Mouse (Mus musculus): ENCODE measurements at regions not wholly inside any gene's neighbourhood (a gene's known extent, or its start where the extent isn't known, plus 50 kb on each side); places are given as distances from the start of the nearest gene placed in this dataset.
"Not testable (repeated sequence)": the region's sequence is repeated elsewhere in the genome, so short reads cannot be mapped to it uniquely, and the experiment has no call there.

DNA sequence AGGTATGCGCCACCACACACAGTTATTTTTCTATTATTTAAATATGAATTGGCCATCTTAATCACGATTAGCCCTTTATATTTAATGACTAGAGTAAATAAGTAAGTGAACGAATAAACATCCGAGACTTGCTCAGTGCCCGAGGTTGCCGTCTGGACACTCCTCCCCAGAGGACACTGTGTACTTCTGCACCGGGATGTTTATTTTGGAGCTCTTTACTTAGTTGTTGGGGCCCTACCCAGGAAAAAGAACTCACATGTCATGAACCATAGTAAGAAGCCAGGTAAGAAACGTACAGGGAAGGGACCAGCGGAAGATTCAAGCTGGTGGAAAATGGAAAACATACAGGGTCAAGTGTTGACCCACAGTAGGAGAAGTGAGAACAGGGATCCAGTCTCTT, 89.0 kb downstream of the Akr1d1 start:
- DNase-seq, result peak; percentile 40

DNA sequence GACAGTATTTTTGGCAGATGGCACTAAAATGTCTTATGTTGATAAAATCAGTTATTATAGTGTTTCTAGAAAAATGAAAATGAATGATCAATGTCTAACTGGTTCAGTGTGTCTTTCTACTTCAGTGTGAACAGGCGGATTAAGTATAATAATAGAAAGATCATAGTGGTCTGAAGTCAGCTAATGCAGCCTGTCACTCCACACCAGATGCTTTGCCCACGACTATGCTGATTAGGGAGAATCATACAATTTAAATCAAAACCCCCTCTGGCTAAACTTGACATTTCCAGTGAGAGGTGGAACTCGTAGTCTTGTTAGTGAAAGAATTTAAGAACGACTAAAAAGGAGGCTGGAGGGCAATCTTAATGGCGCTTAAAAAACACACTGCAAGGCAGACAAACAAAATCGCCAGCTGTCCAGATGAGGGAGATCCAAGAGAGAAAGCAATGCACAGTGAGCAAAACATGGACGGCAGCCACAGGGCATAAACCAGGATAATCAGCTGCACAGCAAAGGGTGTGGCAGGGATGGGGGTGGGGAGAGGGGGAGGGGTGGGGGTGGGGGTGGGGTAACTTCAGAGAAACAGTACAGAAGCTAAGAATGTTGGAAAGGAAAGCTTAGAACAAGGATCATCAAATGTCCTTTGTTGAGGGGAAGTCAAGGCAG, 91.5 kb downstream of the Akr1d1 start:
- DNase-seq, result no peak

DNA sequence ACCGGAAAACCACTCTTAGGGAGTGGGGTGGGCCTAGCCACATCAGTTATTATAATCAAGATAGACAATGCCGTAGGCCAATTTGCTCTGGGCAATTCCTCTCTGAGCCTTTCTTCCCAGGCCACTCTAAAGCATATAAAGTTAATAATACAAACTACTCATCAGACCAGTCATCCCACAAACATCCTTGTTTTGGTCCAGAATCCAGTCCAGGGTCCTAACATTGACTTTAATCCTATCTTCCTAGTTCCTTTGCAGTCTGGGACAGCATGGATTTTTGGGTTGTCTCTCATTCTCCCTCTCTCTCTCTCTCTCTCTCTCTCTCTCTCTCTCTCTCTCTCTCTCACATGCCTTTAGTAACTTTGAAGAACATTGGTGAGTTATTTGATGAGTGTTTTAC, 92.3 kb downstream of the Akr1d1 start:
- DNase-seq, result no peak

DNA sequence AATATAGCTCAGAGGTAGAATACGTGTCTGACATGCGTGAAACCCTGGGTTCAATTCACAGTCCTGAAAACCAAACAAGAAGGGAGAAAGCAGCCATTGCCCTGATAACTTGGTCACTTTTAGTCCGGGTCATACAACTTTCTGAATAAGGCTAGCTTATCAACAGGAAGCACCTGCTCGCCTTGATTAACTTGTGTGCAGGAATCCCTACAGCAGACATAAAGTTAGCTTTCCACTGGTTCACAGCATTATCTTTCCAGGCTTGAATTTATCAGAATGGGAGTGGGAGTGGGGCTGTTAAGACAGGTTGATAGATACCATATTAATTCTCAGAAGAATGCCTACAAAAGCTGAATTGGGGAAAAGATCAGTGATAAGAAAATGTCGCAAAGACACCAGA, 97.2 kb downstream of the Akr1d1 start:
- no peak for DNase-seq

DNA sequence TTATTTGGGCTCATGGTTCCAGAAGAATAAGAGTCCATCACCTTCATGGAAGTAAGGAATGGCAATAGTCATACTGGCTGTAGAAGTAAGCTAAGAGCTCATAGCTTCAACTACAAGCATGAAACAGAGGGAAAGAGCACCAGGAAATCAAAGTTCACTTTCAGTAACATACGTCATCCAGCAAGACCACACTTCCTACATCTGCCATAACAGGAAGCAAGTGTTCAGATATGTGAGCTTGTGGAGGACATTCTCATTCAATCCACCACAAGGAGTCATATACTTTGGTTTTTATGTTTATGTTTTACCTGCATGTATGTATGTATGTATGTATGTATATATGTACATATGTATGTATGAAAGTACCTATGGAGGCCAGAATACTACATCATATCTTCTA, 104.0 kb downstream of the Akr1d1 start:
- DNase-seq, result no peak

DNA sequence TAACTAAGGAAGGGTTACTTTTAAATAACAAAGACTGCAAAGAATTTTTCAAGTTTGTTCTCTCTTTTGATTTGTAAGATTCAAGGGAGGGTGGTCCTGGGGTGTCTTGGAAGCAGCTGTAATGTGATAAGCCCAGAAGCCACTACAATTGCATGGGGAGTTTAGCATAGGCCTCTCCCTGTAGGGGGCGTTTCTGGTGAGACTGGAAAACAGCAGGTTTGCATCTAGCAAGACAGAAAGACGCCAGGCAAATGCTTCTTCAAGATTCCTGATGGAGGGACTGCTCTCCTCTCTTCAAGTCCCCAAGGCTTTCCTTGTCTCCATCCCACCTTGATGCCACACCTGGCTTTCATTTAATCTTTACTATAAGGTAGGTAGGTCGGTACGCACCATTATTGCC, 112.1 kb downstream of the Akr1d1 start:
- no peak for DNase-seq

DNA sequence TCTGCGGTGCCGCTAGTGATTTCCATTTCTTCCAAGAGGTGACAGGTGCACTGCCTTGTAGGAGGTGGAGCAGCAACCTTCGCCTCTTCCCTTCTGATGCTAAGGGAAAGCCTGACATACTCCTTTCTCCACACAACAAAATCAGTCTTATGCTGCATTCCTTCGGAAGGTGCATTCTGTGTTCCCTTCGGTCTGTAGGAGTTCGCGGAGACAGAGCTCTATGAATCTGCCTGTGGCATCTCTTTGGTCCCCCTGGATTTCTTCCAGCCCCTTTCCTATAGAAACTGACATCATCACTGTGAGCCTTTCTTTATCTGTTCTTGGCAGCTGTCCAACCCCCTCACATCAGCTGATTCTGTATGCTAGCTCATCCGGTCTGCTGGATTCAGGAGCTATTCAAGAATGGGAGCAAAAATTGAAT, 112.7 kb downstream of the Akr1d1 start:
- DNase-seq, result no peak

DNA sequence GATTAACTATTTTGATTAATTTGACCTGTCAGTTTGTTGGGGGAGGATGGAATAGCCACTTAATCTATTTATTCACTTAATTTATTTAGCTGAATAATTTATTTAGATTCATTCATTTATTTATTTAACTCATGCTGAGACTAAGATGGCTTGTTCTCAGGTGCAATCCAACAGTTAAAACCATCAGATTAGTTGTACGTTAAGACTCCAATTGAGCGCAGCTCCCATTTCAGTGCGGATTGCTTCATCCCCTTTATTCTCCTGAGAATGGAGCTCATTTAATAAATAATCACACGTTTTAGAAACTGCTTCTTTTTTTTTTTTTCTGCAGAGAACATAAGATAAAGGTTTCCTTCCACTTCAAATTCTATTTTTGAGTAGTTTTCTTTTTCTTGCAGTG, 113.2 kb downstream of the Akr1d1 start:
- no peak for DNase-seq

DNA sequence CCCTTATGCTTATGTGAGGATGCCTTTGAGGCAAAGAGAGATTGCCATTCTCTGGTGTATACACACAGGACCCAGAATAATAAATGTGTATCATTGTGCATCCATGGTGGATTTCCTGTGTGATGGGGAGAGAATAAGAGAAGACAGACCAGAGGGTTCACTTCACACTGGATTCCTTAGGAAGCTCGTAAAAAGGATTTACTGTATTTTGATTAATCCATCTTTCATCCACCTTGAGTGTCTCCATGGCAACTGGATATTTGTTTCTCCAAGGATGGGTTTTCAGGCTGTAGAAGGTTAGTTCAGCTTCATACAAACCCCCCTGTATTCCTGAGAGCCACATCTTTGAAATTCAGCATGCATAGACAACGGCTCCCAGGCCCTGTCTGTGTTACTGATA, 113.7 kb downstream of the Akr1d1 start:
- DNase-seq, result no peak

DNA sequence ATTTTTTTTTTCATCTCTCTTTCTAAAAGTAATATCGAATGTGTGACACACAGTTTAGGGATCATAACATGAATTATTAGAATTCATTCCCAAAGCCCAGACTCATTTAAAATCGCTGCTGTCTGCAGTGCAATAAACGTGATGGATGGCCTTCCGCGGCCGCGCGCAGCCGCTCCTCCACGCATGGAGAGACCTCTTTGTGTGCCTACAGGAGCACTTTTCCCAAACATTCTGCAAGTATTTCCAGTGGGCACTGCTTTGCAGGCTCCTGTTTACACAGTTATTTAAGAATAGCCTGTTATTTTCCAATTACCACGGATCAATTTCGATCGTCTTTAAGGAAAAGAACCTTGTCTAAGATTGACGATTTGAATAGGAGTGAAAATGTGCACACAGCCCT, 115.6 kb downstream of the Akr1d1 start:
- DNase-seq, result no peak

DNA sequence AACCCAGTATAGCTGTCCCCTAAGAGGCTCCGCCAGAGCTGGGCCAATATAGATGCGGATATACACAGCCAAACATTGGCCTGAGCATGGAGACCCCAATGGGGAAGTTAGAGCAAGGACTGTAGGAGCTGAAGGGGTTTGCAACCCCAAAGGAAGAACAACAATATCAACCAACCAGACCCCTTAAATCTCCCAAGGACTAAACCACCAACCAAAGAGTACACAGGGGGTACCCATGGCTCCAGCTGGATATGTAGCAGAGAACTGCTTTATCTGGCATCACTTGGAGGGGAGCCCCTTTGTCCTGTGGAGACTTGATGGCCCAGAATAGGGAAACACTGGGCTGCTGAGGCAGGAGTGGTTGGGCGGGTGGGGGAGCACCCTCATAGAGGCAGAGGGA, 127.3 kb downstream of the Akr1d1 start:
- DNase-seq, result not testable (repeated sequence)

DNA sequence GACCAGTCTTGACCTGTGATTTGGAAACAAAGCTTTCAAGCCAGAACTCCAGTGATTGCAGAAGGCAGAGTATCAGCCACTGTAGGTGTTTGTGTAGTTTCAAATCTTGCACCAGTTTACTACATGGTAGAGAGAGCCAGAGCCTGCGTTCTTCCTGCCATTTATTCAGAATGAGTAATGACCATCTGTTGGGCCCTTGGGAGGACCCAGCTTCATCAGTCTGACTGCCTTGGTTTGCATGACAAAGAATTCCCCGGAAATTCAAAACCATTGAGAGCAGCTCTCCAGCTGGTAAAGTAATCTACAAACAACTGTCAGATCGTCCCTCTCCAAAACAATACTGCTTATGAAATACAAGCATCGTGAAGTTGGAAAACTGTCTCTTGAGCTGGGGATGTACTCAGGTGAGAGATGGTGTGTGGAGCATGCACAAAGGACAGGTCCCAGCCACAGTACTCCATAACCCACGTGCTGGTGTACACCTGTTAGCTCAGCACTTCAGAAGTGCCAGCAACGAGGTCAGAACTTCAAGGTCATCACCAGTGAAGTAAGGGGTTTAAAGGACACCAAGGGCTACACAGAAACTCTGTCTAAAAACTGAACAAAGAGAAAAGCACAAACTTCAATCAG, 128.2 kb downstream of the Akr1d1 start:
- no peak for DNase-seq

DNA sequence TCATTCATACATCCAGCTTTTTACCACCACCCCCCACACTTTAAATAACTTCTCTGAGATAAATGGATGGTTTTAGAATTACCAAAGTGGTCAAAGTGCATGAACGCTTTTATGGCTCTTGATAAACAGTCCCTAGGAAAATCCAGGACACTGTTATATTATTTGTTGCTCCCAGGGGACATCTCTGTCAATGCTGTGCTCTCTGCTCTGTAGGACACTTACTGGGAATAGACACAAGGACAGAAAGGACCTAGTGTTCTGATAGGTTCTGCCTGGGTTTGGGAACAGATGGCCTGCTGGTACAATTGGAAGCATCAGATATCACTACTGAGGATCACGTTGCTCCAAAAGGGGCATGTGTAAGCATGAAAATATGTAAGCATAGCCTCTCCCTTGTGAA, 132.8 kb downstream of the Akr1d1 start:
- peak; percentile 22 for DNase-seq

DNA sequence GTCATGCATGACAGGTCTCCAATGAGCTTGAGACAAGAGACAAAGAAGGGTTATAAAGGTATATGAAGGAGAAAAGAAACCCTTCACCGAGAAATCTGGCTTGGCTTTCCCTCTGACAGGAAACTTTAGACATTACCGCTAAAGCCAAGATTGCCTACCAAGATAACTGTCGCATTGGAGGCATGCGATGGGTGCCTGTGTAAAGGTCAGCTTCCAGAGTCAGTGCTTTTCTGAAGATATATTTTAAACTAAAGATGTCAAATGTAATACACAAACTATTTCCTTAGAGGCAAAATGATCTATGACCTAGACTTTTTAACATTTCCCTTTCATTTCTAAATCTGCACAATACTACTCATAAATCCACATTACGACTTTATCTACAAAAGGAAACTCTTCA, 135.6 kb downstream of the Akr1d1 start:
- DNase-seq, result no peak

DNA sequence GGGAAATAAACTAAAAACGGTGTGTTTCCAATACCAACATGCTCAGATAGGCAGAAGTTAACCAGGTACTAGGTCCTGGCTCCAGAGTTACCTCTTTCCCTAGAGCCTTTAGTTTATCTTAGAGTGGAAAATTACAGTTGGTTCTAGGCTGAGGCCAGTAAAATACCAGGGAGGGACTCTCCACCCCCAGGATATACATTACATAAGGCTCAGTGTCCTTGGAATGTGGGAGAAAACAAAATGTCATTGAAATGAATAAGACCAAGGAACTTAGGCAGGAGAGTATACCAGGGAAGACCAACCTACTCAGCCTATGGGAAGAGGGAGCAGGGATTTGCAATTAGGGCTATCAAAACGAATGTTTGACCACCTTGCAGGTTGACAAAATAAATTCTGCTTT, 139.4 kb downstream of the Akr1d1 start:
- no peak for DNase-seq

DNA sequence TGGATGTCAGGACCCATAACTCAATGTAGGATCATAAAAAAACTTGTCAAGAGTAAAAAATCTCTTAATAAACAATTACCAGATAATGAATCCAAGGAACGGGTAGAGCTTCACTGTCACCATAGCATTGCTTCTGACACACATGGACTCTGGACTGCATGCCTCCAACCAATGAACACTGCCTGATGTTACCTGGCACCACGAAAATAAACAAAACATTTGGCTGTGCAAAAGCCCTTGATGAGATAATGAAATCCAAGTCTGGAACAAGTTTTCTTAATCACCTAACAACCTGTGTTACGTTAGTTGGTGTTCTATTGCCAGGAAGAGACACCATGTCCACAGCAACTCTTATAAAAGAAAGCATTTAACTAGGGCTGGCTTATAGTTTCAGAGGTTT, 140.7 kb downstream of the Akr1d1 start:
- no peak for DNase-seq

DNA sequence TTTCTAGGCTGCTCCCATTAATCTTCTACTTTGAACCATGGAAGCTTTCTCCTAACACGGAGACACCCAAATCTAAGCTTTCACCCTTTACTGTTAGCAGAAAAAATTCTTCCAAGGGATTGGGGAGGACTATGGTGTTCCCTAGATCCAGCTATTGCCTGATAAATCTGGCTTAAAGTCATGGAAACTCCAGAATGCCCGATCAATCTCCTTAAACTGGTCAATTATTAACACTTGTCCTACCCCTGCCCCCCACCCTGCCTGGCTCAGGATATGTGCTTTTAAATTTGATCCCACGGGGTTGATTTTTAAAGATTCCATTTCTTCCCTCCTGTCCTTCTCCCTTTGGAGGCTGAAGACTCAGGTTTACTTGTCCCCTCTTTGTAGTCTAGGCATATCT, 149.9 kb downstream of the Akr1d1 start:
- no peak for DNase-seq

DNA sequence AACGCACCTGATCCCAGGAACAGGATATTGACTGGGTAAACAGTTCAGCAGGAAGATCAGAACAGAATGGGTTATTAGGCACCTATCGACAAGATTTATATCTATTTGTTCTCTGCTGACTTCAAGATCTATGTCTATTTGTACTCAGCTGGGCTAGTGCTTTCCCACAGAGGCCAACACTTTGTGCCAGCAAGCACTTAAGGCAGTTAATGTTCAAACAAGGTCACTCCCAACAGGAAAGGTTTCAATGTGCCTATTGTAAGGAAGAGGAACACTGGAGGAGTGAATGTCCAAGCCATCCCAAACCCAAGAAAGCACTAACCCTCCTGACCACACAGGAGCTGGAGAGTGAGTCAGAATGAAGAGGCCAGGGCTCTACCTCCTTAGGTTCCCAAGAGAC, 151.4 kb downstream of the Akr1d1 start:
- peak; percentile 72 for DNase-seq

DNA sequence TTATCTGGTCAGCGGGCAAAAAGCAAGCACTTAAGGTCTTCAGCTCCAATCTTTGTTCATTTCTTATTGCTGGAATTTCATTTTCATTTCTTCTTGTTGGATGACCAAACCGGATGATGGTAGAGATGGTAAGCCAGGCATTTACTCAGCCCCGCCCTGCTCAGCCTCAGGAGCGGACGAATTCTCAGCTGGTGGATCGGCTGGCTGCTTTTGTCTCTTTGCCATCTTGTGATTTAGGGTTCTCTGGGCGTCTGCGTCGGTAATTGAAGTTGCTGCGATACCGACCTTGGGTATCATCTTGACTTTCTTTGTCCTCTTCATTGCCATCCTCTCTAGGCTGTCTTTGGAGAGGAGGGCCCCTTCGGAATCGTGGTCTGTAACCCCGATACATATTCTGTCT, 156.1 kb downstream of the Akr1d1 start:
- DNase-seq, result no peak

DNA sequence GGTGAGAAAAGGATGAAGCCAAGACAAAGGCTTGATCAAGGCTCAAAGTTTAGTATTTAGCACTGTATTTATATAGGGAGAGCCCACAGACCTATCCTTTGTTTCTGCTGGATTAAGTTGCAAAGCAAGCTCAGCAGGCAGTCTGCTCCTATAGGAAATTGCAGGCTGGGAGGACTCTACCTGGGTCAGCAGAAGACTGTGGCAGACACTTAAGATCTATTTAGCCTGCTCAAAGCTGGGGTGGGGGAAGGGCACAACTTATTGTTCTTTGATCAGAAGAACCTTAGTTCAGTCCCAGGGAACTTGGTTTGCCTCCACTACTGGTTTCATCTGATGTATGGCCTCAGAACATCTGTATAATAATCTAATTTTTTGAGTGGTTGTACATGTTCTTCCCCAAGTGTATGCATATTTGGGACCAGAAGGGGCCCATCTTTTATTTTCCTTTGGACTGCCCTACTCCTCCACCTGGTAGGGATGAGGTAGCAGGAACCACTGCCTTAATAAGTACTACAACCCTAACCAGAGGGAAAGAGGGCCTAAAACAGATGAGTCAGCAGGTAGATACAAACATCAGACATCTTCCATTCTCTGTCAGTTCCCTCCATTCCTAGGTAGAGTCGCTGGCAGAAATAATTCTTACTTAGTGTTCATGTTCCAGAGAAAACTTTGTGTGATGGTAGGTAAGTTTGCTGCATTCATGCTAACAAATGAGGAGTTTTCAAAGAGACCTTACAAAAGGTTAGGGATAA, 159.1 kb downstream of the Akr1d1 start:
- DNase-seq, result no peak

DNA sequence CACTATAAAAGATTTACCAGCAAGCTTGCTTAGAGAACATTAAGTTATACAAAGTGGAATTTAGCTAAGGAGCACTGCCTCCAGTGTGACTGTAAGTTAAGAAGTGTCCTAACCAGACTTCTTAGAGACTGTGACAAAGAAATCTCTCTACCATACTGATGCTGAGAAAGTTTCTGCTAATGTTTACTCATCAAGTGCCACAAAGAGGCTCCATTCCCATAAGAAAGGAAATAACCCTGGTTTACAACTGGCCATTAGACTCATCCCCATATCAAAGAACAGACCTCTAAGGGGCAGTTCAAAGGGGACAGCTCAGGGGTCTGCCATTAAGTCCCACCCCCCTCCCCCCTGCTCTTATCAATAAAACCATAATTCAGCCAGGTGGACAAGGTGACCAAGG, 159.7 kb downstream of the Akr1d1 start:
- DNase-seq, result no peak

DNA sequence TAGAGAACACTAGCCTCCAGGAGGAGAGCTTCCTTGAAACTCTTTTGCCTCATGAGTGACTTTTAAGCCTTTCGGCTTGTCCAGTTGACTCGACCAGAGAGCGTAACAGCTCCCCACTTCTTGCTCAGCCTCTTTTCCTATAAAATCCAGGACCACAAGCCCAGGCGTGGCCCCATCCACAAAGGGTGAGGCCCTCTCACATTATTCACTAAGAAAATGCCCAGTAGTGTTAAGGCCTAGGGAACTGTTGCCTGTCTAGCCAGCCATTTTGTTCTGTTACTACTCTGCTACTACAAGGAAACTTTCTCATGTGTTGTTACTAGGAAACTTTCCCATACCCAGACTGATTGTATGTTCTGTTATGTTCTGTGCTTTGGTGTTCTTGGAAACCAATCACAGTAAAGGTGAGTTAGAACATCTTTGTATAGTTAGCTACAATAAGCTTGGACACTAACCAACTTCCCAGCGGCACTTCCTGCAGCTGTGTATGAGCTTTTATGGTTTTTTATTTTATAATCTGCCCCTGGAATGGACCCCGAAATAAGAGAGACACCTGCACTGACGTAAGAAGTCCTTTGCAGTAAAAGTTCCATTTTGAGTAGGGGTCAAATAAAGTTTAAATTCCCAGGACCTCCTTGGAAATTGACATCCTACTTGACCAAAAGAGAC, 162.1 kb downstream of the Akr1d1 start:
- no peak for DNase-seq

DNA sequence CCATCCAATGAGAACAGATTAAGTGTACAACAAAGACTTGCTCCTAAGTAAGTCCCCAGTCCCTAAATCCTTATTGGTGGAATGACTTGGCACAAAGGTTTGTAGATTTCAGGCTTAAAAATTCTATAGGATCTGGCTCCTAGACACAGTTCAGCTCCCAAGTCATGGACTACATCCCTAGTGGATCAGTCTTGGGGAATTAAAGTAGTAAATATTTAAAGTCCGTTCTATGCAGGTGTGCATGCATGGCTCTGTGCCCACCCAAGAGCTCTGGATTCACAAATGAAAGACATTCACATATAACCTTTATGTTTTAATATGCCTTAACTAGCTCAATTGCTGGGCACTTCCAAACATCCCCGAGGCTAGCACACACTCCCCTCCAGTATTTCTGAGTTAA, 162.8 kb downstream of the Akr1d1 start:
- no peak for DNase-seq

DNA sequence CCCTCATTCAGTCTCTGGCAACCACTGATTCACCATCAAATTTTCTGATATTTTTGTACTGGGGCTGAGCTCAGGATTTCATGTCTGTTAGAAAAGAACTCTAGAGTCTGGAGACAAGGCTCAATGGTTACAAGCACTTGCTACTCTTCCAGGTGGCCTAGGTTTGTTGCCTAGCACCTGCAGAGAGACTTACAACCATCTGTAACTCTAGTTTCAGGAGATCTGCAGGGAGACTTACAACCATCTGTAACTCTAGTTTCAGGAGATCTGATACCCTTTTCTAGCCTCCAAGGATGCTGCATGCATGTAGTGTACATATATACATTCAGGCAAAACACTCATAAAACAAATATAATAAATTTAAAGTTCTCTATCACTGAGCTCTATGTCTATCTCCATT, 166.1 kb downstream of the Akr1d1 start:
- DNase-seq, result no peak

Data from kidney, adult 9 months (tissue).